In the genomic region with DNA sequence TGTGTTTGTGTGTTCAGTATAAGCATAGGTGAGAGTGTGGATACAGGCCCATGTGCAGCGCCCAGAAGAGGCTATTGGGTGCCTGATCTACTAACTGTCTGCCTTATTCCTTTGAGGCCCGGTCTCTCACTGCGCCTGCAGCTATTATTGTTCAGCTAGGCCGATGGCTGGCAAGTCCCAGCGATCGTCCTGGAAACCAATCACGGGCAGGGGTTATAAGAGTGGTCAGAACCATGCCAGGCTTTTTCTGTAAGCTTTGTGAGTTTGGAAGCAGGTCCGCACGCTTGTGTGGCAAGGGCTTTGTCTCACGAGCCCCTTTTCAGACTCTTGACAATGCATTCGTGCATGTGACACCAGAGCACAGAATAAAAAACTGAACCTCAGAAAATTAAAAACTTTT, we compare ENCODE assay signal across 24 mouse cellular contexts. TPM values are rescaled to one million over a fixed set of nuclear protein-coding genes. Genes with fewer than 3 reads are reported as not detected.
DNase-seq lines count a peak whose midpoint lies in the region; ATAC-seq and TF ChIP-seq lines count a peak whose summit lies in the region.
"Had no signal": no experiment of that assay in that cellular context is flagged by ENCODE, and none has a peak within 500 bp of the region (broad histone marks: within the 10 kb centered on the region; RNA-seq: fewer than 3 reads in every experiment).

No protein-coding gene starts in this region.

- TF ChIP-seq POLR2A in brain, embryonic 14.5 days (IDR thresholded peaks at IDR 0.05; ENCODE audit: borderline replicate concordance, extremely low read depth, insufficient read depth, insufficient read length, poor library complexity, severe bottlenecking): no peak

- no peak overlapping the region for H3K27ac ChIP-seq in hindbrain, embryonic 14.5 days
- no peak overlapping the region for H3K27ac ChIP-seq in hindbrain, embryonic 11.5 days (ENCODE audit: low read depth, low read length)
- no peak overlapping the region for H3K27ac ChIP-seq in midbrain, embryonic 14.5 days (replicated peaks; ENCODE audit: low read depth, low read length)
- no peak overlapping the region for H3K27ac ChIP-seq in midbrain, embryonic 13.5 days
- no peak overlapping the region for H3K27ac ChIP-seq in forebrain, embryonic 16.5 days (ENCODE audit: low read length)
- H3K27ac ChIP-seq: embryonic facial prominence, embryonic 13.5 days; heart, embryonic 10.5 days; heart, embryonic 15.5 days; limb, embryonic 12.5 days; liver, embryonic 15.5 days; lung, embryonic 15.5 days; midbrain, embryonic 10.5 days; neural tube, embryonic 12.5 days; stomach, embryonic 15.5 days had no signal

- H3K4me1 ChIP-seq in hindbrain, embryonic 14.5 days (replicated peaks; ENCODE audit: control insufficient read depth, insufficient read depth, low read length): peaks cover 7% of the 10 kb centered on the region
- H3K4me1 ChIP-seq in hindbrain, embryonic 11.5 days (replicated peaks; ENCODE audit: control insufficient read depth, insufficient read depth, low read length): no peaks in the 10 kb centered on the region; the same call in 1 of the 2 replicates
- peaks cover 14% of the 10 kb centered on the region for H3K4me1 ChIP-seq in midbrain, embryonic 14.5 days (ENCODE audit: control insufficient read depth, insufficient read depth, low read length)
- H3K4me1 ChIP-seq in midbrain, embryonic 13.5 days (replicated peaks): peaks cover 19% of the 10 kb centered on the region
- peaks cover 17% of the 10 kb centered on the region for H3K4me1 ChIP-seq in forebrain, embryonic 16.5 days (replicated peaks; ENCODE audit: control insufficient read depth, insufficient read depth, low read length)

- no peak overlapping the region for H3K9ac ChIP-seq in hindbrain, embryonic 14.5 days
- H3K9ac ChIP-seq in hindbrain, embryonic 11.5 days (ENCODE audit: low read depth, low read length): no peak overlapping the region
- H3K9ac ChIP-seq in midbrain, embryonic 14.5 days (replicated peaks; ENCODE audit: low read length): no peak overlapping the region
- no peak overlapping the region for H3K9ac ChIP-seq in midbrain, embryonic 13.5 days (replicated peaks)
- no peak overlapping the region for H3K9ac ChIP-seq in forebrain, embryonic 16.5 days (replicated peaks; ENCODE audit: low read depth, low read length)
- H3K9ac ChIP-seq: embryonic facial prominence, embryonic 13.5 days; heart, embryonic 15.5 days; limb, embryonic 12.5 days; liver, embryonic 15.5 days; lung, embryonic 15.5 days; neural tube, embryonic 12.5 days; stomach, embryonic 15.5 days had no signal

- H3K9me3 ChIP-seq in hindbrain, embryonic 14.5 days (ENCODE audit: control insufficient read depth, low read length): no peaks in the 10 kb centered on the region
- H3K9me3 ChIP-seq in hindbrain, embryonic 11.5 days (ENCODE audit: control insufficient read depth, low read length): no peaks in the 10 kb centered on the region
- no peaks in the 10 kb centered on the region for H3K9me3 ChIP-seq in midbrain, embryonic 14.5 days (ENCODE audit: control insufficient read depth, low read length)
- no peaks in the 10 kb centered on the region for H3K9me3 ChIP-seq in midbrain, embryonic 13.5 days
- no peaks in the 10 kb centered on the region for H3K9me3 ChIP-seq in forebrain, embryonic 16.5 days (ENCODE audit: control insufficient read depth, low read length)
- H3K9me3 ChIP-seq: embryonic facial prominence, embryonic 13.5 days; heart, embryonic 10.5 days; heart, embryonic 15.5 days; limb, embryonic 12.5 days; liver, embryonic 15.5 days; lung, embryonic 15.5 days; midbrain, embryonic 10.5 days; neural tube, embryonic 12.5 days; stomach, embryonic 15.5 days had no signal

- TF ChIP-seq CTCF in brain, embryonic 14.5 days (IDR thresholded peaks at IDR 0.05; ENCODE audit: borderline replicate concordance, extremely low read depth, insufficient read depth, insufficient read length): no peak

- H3K4me2 ChIP-seq in hindbrain, embryonic 14.5 days (replicated peaks): no peak overlapping the region
- H3K4me2 ChIP-seq in hindbrain, embryonic 11.5 days (replicated peaks; ENCODE audit: low read depth, low read length): no peak overlapping the region
- H3K4me2 ChIP-seq in midbrain, embryonic 14.5 days (ENCODE audit: low read length): no peak overlapping the region
- no peak overlapping the region for H3K4me2 ChIP-seq in midbrain, embryonic 13.5 days (replicated peaks)
- H3K4me2 ChIP-seq in forebrain, embryonic 16.5 days (ENCODE audit: low read length): no peak overlapping the region
- H3K4me2 ChIP-seq: embryonic facial prominence, embryonic 13.5 days; heart, embryonic 15.5 days; limb, embryonic 12.5 days; liver, embryonic 15.5 days; lung, embryonic 15.5 days; neural tube, embryonic 12.5 days; stomach, embryonic 15.5 days had no signal

- no peak for DNase-seq in hindbrain, embryonic 14.5 days (ENCODE audit: low spot score)
- DNase-seq in hindbrain, embryonic 11.5 days (ENCODE audit: low spot score): no peak
- DNase-seq in midbrain, embryonic 14.5 days: peak; percentile 46
- peak; percentile 71 for DNase-seq in brain, embryonic 14.5 days (ENCODE audit: low read depth)
- DNase-seq: adrenal gland, postnatal 25 days; B cell, adult 2 months; cerebellum, adult 18-20 months; cerebellum, postnatal 10 days; gastrocnemius, postnatal 10 days; kidney, adult 9 months; kidney, postnatal 10 days; layer of hippocampus, adult 9-11 months had no signal

- peaks cover 28% of the 10 kb centered on the region for H3K27me3 ChIP-seq in hindbrain, embryonic 14.5 days (ENCODE audit: control insufficient read depth, insufficient read depth, low read length)
- peaks cover 13% of the 10 kb centered on the region for H3K27me3 ChIP-seq in hindbrain, embryonic 11.5 days (ENCODE audit: control insufficient read depth, insufficient read depth, low read length)
- peaks cover 28% of the 10 kb centered on the region for H3K27me3 ChIP-seq in midbrain, embryonic 14.5 days (ENCODE audit: control insufficient read depth, insufficient read depth, low read length)
- peaks cover 42% of the 10 kb centered on the region for H3K27me3 ChIP-seq in midbrain, embryonic 13.5 days
- peaks cover 18% of the 10 kb centered on the region for H3K27me3 ChIP-seq in forebrain, embryonic 16.5 days (replicated peaks; ENCODE audit: control insufficient read depth, insufficient read depth, low read length)
- H3K27me3 ChIP-seq: heart, embryonic 15.5 days; stomach, embryonic 15.5 days had no signal

- H3K4me3 ChIP-seq in hindbrain, embryonic 14.5 days (replicated peaks; ENCODE audit: low read length): no peak overlapping the region
- no peak overlapping the region for H3K4me3 ChIP-seq in hindbrain, embryonic 11.5 days (ENCODE audit: low read depth, low read length)
- H3K4me3 ChIP-seq in midbrain, embryonic 14.5 days (replicated peaks; ENCODE audit: low read depth, low read length): no peak overlapping the region
- H3K4me3 ChIP-seq in midbrain, embryonic 13.5 days (replicated peaks): no peak overlapping the region
- no peak overlapping the region for H3K4me3 ChIP-seq in forebrain, embryonic 16.5 days (replicated peaks; ENCODE audit: low read length)
- H3K4me3 ChIP-seq: embryonic facial prominence, embryonic 13.5 days; heart, embryonic 10.5 days; heart, embryonic 15.5 days; limb, embryonic 12.5 days; liver, embryonic 15.5 days; lung, embryonic 15.5 days; midbrain, embryonic 10.5 days; neural tube, embryonic 12.5 days; stomach, embryonic 15.5 days had no signal

- ATAC-seq in hindbrain, embryonic 14.5 days (ENCODE audit: low FRiP score): peak; percentile 46; the same call in 1 of the 2 replicates
- no peak for ATAC-seq in hindbrain, embryonic 11.5 days (ENCODE audit: low FRiP score)
- ATAC-seq in midbrain, embryonic 14.5 days (ENCODE audit: low FRiP score, low TSS enrichment): no peak
- no peak for ATAC-seq in midbrain, embryonic 13.5 days
- peak; percentile 49 for ATAC-seq in forebrain, embryonic 16.5 days
- ATAC-seq: intestine, postnatal 0 days had no signal

- 35% methylated on average over 11 of the region's 11 CpGs for WGBS in hindbrain, embryonic 14.5 days
- 47% methylated on average over 11 of the region's 11 CpGs for WGBS in hindbrain, embryonic 11.5 days
- WGBS in midbrain, embryonic 14.5 days: 30% methylated on average over 11 of the region's 11 CpGs
- 34% methylated on average over 11 of the region's 11 CpGs for WGBS in midbrain, embryonic 13.5 days
- WGBS in forebrain, embryonic 16.5 days: 24% methylated on average over 11 of the region's 11 CpGs

- H3K36me3 ChIP-seq in hindbrain, embryonic 14.5 days (replicated peaks; ENCODE audit: control insufficient read depth, insufficient read depth): no peaks in the 10 kb centered on the region
- H3K36me3 ChIP-seq in hindbrain, embryonic 11.5 days (ENCODE audit: control insufficient read depth, insufficient read depth, low read length): no peaks in the 10 kb centered on the region
- H3K36me3 ChIP-seq in midbrain, embryonic 14.5 days (ENCODE audit: control insufficient read depth, insufficient read depth, low read length): no peaks in the 10 kb centered on the region
- no peaks in the 10 kb centered on the region for H3K36me3 ChIP-seq in midbrain, embryonic 13.5 days
- H3K36me3 ChIP-seq in forebrain, embryonic 16.5 days (ENCODE audit: control insufficient read depth, insufficient read depth): no peaks in the 10 kb centered on the region
- H3K36me3 ChIP-seq: embryonic facial prominence, embryonic 13.5 days; heart, embryonic 10.5 days; heart, embryonic 15.5 days; limb, embryonic 12.5 days; liver, embryonic 15.5 days; lung, embryonic 15.5 days; midbrain, embryonic 10.5 days; neural tube, embryonic 12.5 days; stomach, embryonic 15.5 days had no signal

RNA-seq across cellular contexts. Expression of a gene that starts 23.2 kb away (rescaled TPM):
- 100 and 112 TPM in 2 replicates for polyA plus RNA-seq in hindbrain, embryonic 14.5 days (2014; fragmentation: Nextera tagmentation; extraction: Ambion mirVana)
- polyA plus RNA-seq in hindbrain, embryonic 11.5 days (2014; fragmentation: Nextera tagmentation; extraction: Ambion mirVana): 62.9 and 68.0 TPM in 2 replicates
- polyA plus RNA-seq in midbrain, embryonic 14.5 days (2014; fragmentation: Nextera tagmentation; extraction: Ambion mirVana): 64.1 and 77.0 TPM in 2 replicates
- 47.9 TPM in 2 replicates for polyA plus RNA-seq in midbrain, embryonic 13.5 days (2015; fragmentation: Nextera tagmentation; extraction: Ambion mirVana)
- polyA plus RNA-seq in brain, embryonic 14.5 days (2012; rRNA removed): 33.2 and 50.2 TPM in 2 replicates
- 61.5 and 61.6 TPM in 2 replicates for polyA plus RNA-seq in forebrain, embryonic 16.5 days (2015; fragmentation: Nextera tagmentation; extraction: Ambion mirVana)

Comparison
In these comparisons a context has a peak if more than half of its experiments do, and no peak if none do; other contexts are left out.
1. ATAC-seq: peak in hindbrain, embryonic 14.5 days (single experiment) and forebrain, embryonic 16.5 days (single experiment); none in hindbrain, embryonic 11.5 days (single experiment), midbrain, embryonic 14.5 days (single experiment) and midbrain, embryonic 13.5 days (single experiment).
2. DNase-seq: peak in midbrain, embryonic 14.5 days (single experiment) and brain, embryonic 14.5 days (single experiment); none in hindbrain, embryonic 14.5 days (single experiment) and hindbrain, embryonic 11.5 days (single experiment).